Mouse (Mus musculus) spleen, postnatal 14 days (tissue): Measurements from ENCODE around the gene Cib1.

ENCODE experiments used
- DNase-seq, 2 experiments: peaks; one replicate each; pipeline ENCODE4 v3.0.0; 2021 to 2022; ENCODE audit warnings: low spot score in 2 of 2

The Cib1 gene

DNA sequence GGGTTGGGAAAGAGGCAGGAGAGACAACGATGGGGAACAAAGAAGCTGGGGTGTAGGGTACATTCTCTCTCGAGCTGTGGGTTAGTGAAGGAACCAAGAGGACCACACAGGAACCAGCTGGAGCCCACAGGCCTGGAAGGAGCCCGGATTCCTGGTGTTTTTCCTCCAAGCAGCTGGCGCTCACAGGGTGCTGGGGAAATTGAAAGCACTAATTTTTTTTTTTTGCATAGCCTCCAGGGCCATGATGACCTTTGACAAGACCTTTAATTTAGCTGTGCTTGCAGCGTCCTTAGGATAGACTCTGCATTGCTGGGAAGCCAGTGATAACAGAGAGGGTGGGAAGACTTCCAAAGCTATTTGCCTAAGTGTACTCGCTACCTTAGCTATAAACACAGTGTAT lies 47.6 kb downstream of the Cib1 start:
- DNase-seq, result no peak

DNA sequence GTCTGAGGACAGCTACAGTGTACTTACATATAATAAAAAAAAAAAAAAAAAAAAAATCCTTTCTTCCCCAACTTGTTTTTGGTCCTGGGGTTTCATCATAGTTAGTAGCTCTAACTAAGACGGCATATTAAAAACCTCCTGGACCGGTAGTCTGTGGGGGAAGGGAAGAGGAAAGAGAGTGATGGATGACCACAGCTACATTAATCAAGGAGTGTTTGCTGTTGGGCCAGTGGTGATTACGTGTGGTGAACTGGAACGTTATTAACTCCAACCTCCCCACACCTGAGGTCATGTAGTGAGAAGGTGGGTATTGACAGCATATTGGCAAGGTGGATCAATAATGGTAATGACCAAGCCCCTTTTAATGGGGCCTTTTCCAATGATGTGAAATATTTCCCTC lies 48.1 kb downstream of the Cib1 start:
- no peak for DNase-seq

DNA sequence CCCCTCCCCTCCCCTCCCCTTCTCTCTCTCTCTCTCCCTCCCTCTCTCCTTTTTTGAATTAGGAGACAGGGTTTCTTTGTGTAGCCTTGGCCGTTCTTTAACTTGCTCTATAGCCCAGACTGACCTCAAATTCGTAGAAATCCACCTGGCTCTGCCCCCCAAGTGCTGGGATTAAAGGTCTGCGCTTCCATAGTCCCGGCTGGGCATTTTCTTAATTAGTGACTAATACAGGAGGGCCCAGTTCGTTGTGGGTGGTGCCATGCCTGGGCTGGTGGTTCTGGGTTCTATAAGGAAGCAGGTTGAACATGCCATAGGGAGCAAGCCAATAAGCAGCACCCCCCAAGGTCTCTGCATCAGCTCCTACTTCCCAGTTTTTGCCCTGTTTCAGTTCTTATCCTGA lies 48.6 kb downstream of the Cib1 start:
- DNase-seq, result no peak

DNA sequence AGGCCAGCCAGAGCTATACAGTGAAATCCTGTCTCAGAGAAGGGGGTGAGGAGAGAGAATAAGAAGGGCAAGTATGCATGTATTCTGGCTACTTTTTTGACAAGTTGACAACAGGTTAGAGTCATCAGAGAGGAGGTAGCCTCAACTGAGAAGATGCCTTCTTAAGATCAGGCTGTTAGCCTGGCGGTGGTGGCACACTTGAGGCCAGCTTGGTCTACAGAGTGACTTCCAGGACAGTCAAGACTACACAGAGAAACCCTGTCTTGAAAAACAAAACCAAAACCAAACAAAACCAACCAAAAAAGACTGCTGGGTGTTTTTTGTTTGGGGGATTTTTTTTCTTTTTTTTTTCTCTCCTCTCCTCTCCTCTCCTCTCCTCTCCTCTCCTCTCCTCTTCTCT lies 49.1 kb downstream of the Cib1 start:
- DNase-seq, result no peak

DNA sequence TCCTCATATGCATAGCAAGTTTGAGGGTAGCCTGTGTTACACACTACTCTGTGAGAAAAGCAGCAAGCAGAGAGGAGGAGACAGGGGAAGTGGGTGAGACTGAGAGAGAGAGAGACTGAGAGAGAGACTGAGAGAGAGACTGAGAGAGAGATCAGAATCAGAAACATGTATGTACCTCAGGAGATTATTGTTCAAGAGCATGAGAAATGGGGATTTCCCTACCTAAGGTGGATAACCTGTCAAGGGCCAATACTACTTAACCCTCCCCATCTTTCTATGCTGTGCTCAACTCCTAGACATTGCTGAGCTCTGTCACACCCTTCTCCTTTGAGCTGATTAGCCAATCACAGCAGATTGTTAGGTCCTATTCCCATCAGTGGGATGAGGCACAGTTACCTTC lies 50.5 kb downstream of the Cib1 start:
- no peak for DNase-seq

DNA sequence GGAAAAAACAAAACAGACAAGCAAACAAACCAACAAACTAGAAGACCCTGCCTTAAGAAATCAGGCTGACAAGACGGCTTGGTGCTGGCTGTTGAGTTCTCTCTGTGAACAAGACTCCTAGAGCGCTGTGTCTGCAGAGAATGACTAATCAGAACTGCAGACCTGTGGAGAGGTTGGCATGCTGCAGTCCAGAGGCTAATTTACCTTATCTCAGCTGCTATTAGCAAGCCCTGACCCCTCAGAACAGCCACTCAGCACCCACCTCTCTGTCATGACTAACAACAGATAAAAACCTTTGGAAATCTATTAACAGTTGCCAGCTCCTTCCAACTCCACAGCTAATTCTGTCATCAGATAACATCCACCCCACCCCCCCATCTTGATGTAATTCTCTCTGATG lies 51.5 kb downstream of the Cib1 start:
- no peak for DNase-seq

DNA sequence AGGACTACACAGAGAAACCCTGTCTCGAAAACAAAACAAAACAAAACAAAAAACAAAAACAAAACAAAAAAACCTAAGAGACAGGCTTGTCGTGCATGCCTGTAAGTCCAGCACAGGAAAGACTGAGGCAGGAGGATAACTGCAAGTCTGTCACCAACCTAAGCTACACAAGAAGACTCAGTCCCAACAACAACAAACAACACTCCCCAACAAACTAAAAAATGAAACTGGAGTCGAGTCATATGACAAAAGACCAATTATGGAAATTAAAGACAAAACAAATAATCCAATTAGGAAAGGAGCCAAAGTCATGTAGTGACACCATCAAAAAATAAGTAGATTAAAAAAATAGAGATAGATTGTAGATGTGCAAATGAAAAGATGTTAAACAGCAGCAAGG lies 52.4 kb downstream of the Cib1 start:
- DNase-seq, result no peak

DNA sequence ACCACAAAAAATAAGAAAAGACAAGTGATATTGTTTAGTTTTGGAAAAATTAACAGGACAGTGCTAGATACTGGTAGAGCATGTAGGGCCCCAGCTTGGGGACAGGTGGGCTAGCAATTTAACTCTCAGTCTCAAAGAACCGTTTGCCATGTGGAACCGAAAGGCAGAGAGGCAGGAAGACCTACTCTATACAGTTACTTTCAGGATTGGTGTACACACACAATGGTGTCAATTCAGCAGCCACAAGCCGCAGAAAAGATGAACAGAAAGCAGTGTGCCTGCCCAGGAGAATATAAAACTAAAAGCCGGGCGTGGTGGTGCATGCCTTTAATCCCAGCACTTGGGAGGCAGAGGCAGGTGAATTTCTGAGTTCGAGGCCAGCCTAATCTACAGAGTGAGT lies 52.8 kb downstream of the Cib1 start:
- DNase-seq, result no peak

DNA sequence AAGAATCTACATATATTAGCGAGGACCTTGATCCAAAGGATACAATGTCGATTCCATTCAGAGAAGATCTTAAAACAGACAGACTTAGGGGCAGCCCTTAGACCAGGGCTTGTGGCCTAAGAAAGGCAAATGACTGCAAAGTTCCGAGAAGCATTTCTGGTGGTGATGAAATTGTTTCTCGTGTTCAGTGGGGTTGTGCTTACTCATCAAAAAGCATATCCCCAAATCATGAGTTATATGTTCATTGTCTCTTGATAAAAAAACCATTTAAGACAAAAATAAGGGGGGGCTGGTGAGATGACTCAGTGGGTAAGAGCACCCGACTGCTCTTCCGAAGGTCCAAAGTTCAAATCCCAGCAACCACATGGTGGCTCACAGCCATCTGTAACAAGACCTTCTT lies 53.3 kb downstream of the Cib1 start:
- DNase-seq, result no peak

DNA sequence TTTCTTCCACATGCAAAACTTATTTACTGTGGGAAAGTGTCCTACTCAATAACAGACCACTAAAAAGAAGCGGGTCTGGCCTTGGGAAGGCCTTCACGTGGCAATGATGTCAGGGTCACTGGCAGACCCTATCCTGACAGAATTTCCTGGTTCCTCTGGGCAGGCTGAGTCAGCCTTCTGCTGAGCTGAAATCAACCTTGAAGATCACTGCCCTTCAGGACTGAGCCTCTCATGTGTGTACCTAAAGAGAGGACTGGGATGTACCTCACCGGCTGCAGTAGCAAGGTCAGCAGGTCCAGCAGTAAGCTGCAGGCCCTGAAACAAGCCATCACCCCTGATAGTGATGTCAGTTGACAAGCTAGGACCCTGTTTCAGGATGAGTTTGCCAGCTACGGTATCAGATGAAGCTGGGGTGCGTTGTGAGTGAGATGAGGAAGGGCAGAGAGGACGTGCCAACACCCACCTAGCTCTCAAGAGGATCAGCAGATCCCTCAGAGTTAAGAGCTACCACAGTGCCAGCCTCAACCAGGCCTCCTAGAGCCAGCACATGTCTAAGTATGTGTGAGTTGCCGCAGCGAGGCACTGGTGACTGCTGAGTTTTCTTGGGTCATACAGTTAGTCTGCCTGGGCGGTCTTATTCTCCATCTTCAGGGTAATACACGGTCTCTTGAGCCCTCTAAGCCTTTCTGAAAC lies 54.4 kb downstream of the Cib1 start:
- DNase-seq, result no peak

DNA sequence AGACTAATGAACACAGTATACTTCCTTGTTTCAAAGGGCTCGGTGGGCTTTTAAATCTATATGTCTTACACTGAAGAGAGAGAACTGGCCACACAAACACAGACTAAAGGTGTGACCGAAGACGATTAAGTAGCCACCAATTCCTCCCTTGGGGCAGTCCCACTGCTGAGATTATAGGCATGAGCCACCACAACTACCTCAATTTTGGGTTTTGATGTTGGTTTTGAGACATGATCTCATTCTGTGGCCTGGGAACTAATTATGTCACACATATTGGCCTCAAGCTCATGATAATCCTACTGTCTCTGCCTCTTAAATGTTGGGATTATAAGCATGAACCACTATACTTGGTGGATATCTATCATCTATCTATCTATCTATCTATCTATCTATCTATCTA lies 55.2 kb downstream of the Cib1 start:
- DNase-seq, result no peak
